Mouse (Mus musculus) G1E (cell line): ENCODE data around the gene Dct. TPM values are rescaled to one million over a fixed set of nuclear protein-coding genes. Genes with fewer than 3 reads are reported as not detected.
A peak's percentile ranks its signal among the peaks of the same experiment; 100 is the strongest.

Experiments
- ATAC-seq: 2 replicates; pipeline ENCODE4 v1.8.0; 2016; ENCODE audit warnings: mild to moderate bottlenecking; ENCODE audit not compliant: insufficient number of reproducible peaks, poor library complexity, low FRiP score, severe bottlenecking; ENCODE audit errors: extremely low read depth
- DNase-seq: peaks from one replicate; pipeline ENCODE4 v3.0.0; 2012; ENCODE audit warnings: low spot score
- H3K27me3 ChIP-seq: 2 replicates; pipeline ENCODE4 v1.6.1; 2012; ENCODE audit warnings: mild to moderate bottlenecking, low read length, inconsistent platforms; ENCODE audit not compliant: insufficient read depth
- H3K36me3 ChIP-seq: replicated peaks from 2 replicates; pipeline ENCODE3; 2012; ENCODE audit warnings: mild to moderate bottlenecking, inconsistent platforms
- H3K4me1 ChIP-seq: 2 replicates; pipeline ENCODE4 v1.6.1; 2012; ENCODE audit warnings: low read depth, low read length, inconsistent platforms, mixed read lengths; ENCODE audit not compliant: insufficient read depth
- H3K4me3 ChIP-seq: 2 replicates; pipeline ENCODE4 v1.5.1; 2012; ENCODE audit warnings: low read depth, mild to moderate bottlenecking, inconsistent platforms, low read length, moderate library complexity, mixed read lengths
- H3K9me3 ChIP-seq: replicated peaks from 2 replicates; pipeline ENCODE4 v1.6.1; 2012; ENCODE audit warnings: inconsistent platforms
- CTCF ChIP-seq: IDR thresholded peaks from 2 replicates; pipeline ENCODE4 v1.5.1; 2012; ENCODE audit warnings: low read depth, low read length, inconsistent platforms, mixed read lengths
- GATA1 ChIP-seq: IDR thresholded peaks from 2 replicates; pipeline ENCODE4 v1.6.1; 2012; ENCODE audit warnings: borderline replicate concordance, low read length, inconsistent platforms, mixed read lengths
- GATA2 ChIP-seq: IDR thresholded peaks from 2 replicates; pipeline ENCODE4 v1.6.1; 2012; ENCODE audit warnings: low read depth, low read length, inconsistent platforms, borderline replicate concordance
- POLR2AphosphoS5 ChIP-seq: IDR thresholded peaks from 2 replicates; pipeline ENCODE4 v1.6.1; 2012; ENCODE audit warnings: low read depth, low read length, inconsistent platforms; ENCODE audit not compliant: insufficient replicate concordance
- TAL1 ChIP-seq: conservative IDR thresholded peaks from 2 replicates; pipeline ENCODE4 v1.6.1; 2012; ENCODE audit warnings: low read depth, low read length, inconsistent platforms, mixed read lengths
- polyA plus RNA-seq: library from polyadenylated mRNA; stranded (reverse); fragments of >175 nt; gene quantifications from 2 replicates; pipeline ENCODE4 v1.2.3, GENCODE M21; 2012
- total RNA-seq, 2 experiments: library from RNA; stranded (forward) in 1 of 2; stranded (reverse) in 1 of 2; fragments of 200-1000 nt in 1 of 2; fragments of >200 nt in 1 of 2; fragmentation: Nextera tagmentation in 1 of 2; gene quantifications; 2 replicates each; pipeline ENCODE4 v1.2.3; 2014 to 2017

The Dct gene
- total RNA-seq (2014; fragmentation: Nextera tagmentation) (0.29 TPM in 1 of 2 replicates, not detected in the other), total RNA-seq (2017) (0.23 and 0.44 TPM in 2 replicates), polyA plus RNA-seq (not detected in 2 replicates)

GRCm38 (mm10) chr14:118051975-118052630 lies at the start of gene Dct:
Dct (minus strand) TSS chr14:118052244.
- no peak for TF ChIP-seq TAL1
- TF ChIP-seq POLR2AphosphoS5 = no peak
- TF ChIP-seq CTCF = no peak
- no peak for TF ChIP-seq GATA1
- no peak for TF ChIP-seq GATA2
- Histone ChIP-seq H3K36me3 (no peaks in the 10 kb centered on the region), H3K4me3 (no peak within 1 kb of the TSS), H3K27me3 (no peaks in the 10 kb centered on the region), H3K9me3 (no peaks in the 10 kb centered on the region; the same call in 1 of the 2 replicates), H3K4me1 (no peaks in the 10 kb centered on the region)
- ATAC-seq (no peak), DNase-seq (no peak)

GRCm38 (mm10) chr14:118101227-118101990 lies 49.4 kb upstream of the Dct start:
- peaks cover 9% of the 10 kb centered on the region; the same call in 1 of the 2 replicates for H3K4me1 ChIP-seq
- TF ChIP-seq GATA1 (no peak), CTCF (no peak), GATA2 (no peak), POLR2AphosphoS5 (no peak), TAL1 (no peak)
- no peak for ATAC-seq

GRCm38 (mm10) chr14:118098265-118098664 lies 46.2 kb upstream of the Dct start:
- no peak for TF ChIP-seq GATA1
- TF ChIP-seq GATA2 = no peak
- no peak for TF ChIP-seq TAL1
- no peak for TF ChIP-seq CTCF
- TF ChIP-seq POLR2AphosphoS5 = no peak
- Histone ChIP-seq H3K27me3 (peaks cover 10% of the 10 kb centered on the region; the same call in 1 of the 2 replicates), H3K9me3 (no peaks in the 10 kb centered on the region), H3K36me3 (no peaks in the 10 kb centered on the region), H3K4me3 (no peak overlapping the region), H3K4me1 (peaks cover 5% of the 10 kb centered on the region; the same call in 1 of the 2 replicates)
- DNase-seq (no peak), ATAC-seq (peak; percentile 70)

More at GRCm38 (mm10) chr14:118101227-118101990, 49.4 kb upstream of the Dct start:
- Histone ChIP-seq H3K9me3 (no peaks in the 10 kb centered on the region), H3K4me3 (no peak overlapping the region), H3K27me3 (peaks cover 3% of the 10 kb centered on the region; the same call in 1 of the 2 replicates), H3K36me3 (no peaks in the 10 kb centered on the region)
- DNase-seq = no peak

- Histone ChIP-seq H3K4me3 (peak overlapping the region; percentile 72), H3K36me3 (no peaks in the 10 kb centered on the region), H3K9me3 (no peaks in the 10 kb centered on the region), H3K27me3 (peaks cover 7% of the 10 kb centered on the region), H3K4me1 (peaks cover 16% of the 10 kb centered on the region)
- ATAC-seq = no peak
- TF ChIP-seq TAL1 = no peak
- TF ChIP-seq CTCF = no peak
- no peak for TF ChIP-seq POLR2AphosphoS5
- peak; percentile 17 for DNase-seq
Measured at GRCm38 (mm10) chr14:118089806-118090392, 37.9 kb upstream of the Dct start.

GRCm38 (mm10) chr14:118089215-118089805 lies 37.3 kb upstream of the Dct start:
- peaks cover 3% of the 10 kb centered on the region for H3K27me3 ChIP-seq
- H3K4me3 ChIP-seq = peak overlapping the region; percentile 72
- no peak for TF ChIP-seq POLR2AphosphoS5
- TF ChIP-seq GATA2 = no peak
- TF ChIP-seq CTCF = no peak
- TF ChIP-seq GATA1 = no peak
- TF ChIP-seq TAL1 = no peak
- no peaks in the 10 kb centered on the region for H3K9me3 ChIP-seq
- no peaks in the 10 kb centered on the region for H3K36me3 ChIP-seq
- H3K4me1 ChIP-seq = peaks cover 16% of the 10 kb centered on the region
- ATAC-seq (peak; percentile 64; the same call in 1 of the 2 replicates), DNase-seq (peak; percentile 76)
